Mouse (Mus musculus) liver, postnatal 0 days (tissue): ENCODE results near the gene Nin. TPM values are rescaled to one million over a fixed set of nuclear protein-coding genes. Genes with fewer than 3 reads are reported as not detected.

Source experiments
- ATAC-seq: fragments of 200-750 bp; cut with Nextera tagmentation; 2 replicates; pipeline ENCODE4 v1.8.0; 2017; ENCODE audit warnings: mild to moderate bottlenecking, moderate library complexity
- DNase-seq: peaks from one replicate; pipeline ENCODE4 v3.0.0-alpha.2; 2016
- H3K27ac ChIP-seq: fragments of 300-500 bp; sonication (generic); 2 replicates; pipeline ENCODE4 v1.5.1; 2014; ENCODE audit warnings: antibody characterized with exemption, moderate library complexity, mild to moderate bottlenecking, low read depth
- H3K27me3 ChIP-seq: fragments of 300-500 bp; sonication (generic); 2 replicates; pipeline ENCODE4 v1.6.1; 2014; ENCODE audit warnings: low read length, control low read depth, mixed read lengths; ENCODE audit not compliant: insufficient read depth
- H3K36me3 ChIP-seq: fragments of 300-500 bp; sonication (generic); replicated peaks from 2 replicates; pipeline ENCODE4 v1.6.1; 2014; ENCODE audit warnings: mild to moderate bottlenecking, control low read depth, low read length, moderate library complexity, mixed read lengths; ENCODE audit not compliant: insufficient read depth
- H3K4me1 ChIP-seq: fragments of 300-500 bp; sonication (generic); 2 replicates; pipeline ENCODE4 v1.6.1; 2014; ENCODE audit warnings: antibody characterized with exemption, mild to moderate bottlenecking, control low read depth; ENCODE audit not compliant: insufficient read depth
- H3K4me2 ChIP-seq: fragments of 300-500 bp; sonication (generic); 2 replicates; pipeline ENCODE4 v1.6.1; 2014; ENCODE audit warnings: low read depth, mild to moderate bottlenecking, low read length, moderate library complexity, mixed read lengths
- H3K4me3 ChIP-seq: fragments of 300-500 bp; sonication (generic); 2 replicates; pipeline ENCODE4 v1.5.1; 2014; ENCODE audit warnings: low read depth, low read length
- H3K9ac ChIP-seq: fragments of 300-500 bp; sonication (generic); replicated peaks from 2 replicates; pipeline ENCODE4 v1.6.1; 2014; ENCODE audit warnings: mild to moderate bottlenecking, moderate library complexity
- H3K9me3 ChIP-seq: fragments of 300-500 bp; sonication (generic); 2 replicates; pipeline ENCODE4 v1.6.1; 2016; ENCODE audit warnings: mild to moderate bottlenecking, control low read depth, low read length, mixed read lengths
- CTCF ChIP-seq: sonication (generic); IDR thresholded peaks from 2 replicates; pipeline ENCODE4 v1.5.1; 2016; ENCODE audit warnings: antibody characterized with exemption, low read depth
- EP300 ChIP-seq: IDR thresholded peaks from 2 replicates; pipeline ENCODE4 v1.6.1; 2016; ENCODE audit warnings: antibody characterized with exemption, low read depth, mild to moderate bottlenecking
- WGBS: fragments of 180-500 bp; shearing (Covaris S2); extraction: QIAGEN DNeasy Blood & Tissue Kit; methylation state at CpG from one replicate; pipeline ENCODE4 v1.1.7; 2014; ENCODE audit not compliant: insufficient replicate concordance; 5-methylcytosine and 5-hydroxymethylcytosine counted together
- polyA plus RNA-seq: library from polyadenylated mRNA; unstranded; fragments of >200 nt; fragmentation: Nextera tagmentation; extraction: Ambion mirVana; gene quantifications from 2 replicates; pipeline ENCODE4 v1.2.1, GENCODE M21; 2015

The Nin gene
- polyA plus RNA-seq, 1 experiment from 2014 or later, result 2.9 TPM

DNA sequence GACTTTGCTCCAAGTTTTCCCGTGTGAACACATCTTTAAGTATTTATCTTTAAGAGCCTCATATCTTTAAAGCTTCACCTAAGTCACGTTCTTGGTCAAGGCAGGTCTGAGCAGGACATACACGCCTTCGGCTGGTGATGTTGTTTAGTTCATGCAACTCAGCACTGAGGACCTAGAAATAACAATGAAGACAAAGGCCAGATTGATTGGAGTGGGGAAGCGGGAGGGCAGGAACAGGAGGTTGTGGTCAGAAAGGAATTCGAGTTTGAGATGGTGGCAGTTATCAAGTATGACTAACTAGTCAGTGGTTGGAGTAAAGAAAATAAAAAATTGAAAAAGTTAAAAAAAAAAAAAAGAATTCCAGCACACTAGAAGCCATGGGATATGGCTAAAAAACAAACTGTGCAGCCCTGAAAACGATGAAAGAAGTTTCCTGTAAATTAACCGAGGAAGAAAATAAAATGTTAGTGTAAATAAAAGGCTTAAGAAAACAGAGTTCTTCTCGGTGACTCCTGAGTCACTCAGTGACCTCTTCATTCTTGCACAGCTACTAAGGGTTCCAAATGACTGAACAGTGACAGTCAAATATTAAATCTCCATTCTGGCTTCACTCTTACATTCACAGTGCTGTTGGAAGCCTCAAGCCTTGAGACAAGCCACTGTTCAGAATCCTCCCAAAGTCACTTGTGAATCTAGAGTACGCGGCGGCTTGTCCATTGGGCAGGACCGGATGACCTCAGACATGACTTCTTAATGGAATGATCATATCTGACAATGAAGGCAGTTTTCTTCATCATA is 115.1 kb downstream of the Nin start:
- no peaks in the 10 kb centered on the region for H3K36me3 ChIP-seq
- DNase-seq (no peak), ATAC-seq (no peak)
- H3K4me2 ChIP-seq, result no peak overlapping the region
- H3K27me3 ChIP-seq, result no peaks in the 10 kb centered on the region
- H3K4me1 ChIP-seq, result no peaks in the 10 kb centered on the region
- TF ChIP-seq CTCF (no peak), EP300 (no peak)
- H3K27ac ChIP-seq, result no peak overlapping the region
- H3K9ac ChIP-seq, result no peak overlapping the region
- WGBS, result 61% methylated on average over 13 of the region's 13 CpGs
- no peak overlapping the region for H3K4me3 ChIP-seq
- no peaks in the 10 kb centered on the region for H3K9me3 ChIP-seq

DNA sequence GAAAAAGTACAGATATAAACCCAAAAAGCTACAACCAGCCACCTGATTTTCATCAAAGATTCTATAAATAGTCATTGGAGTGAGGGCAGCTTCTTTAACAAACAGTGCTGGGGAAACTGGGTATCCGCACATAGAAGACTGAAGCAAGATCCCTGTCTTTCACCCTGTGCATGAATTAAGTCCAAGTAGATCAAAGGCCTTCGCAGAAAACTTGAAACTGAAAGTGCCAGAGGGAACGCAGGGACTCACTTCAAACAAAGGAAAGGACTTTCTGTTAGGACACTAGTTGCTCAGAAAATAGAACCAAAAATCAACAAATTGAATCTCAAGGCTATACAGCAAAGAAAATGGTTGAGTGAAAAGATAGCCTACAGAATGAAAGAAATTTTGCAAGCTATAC is 118.1 kb downstream of the Nin start:
- Histone ChIP-seq H3K4me3 (no peak overlapping the region), H3K4me1 (no peaks in the 10 kb centered on the region), H3K9ac (no peak overlapping the region), H3K27me3 (no peaks in the 10 kb centered on the region), H3K27ac (no peak overlapping the region), H3K36me3 (no peaks in the 10 kb centered on the region), H3K4me2 (no peak overlapping the region), H3K9me3 (no peaks in the 10 kb centered on the region)
- ATAC-seq (no peak), DNase-seq (no peak)
- WGBS, result 72% methylated on average over 3 of the region's 3 CpGs
- TF ChIP-seq EP300 (no peak), CTCF (no peak)

GRCm38 (mm10) chr12:69986786-69987497 is 126.6 kb downstream of the Nin start, which contains the start of gene Sav1:
Gene Sav1, minus strand, starts transcription at chr12:69987002.
- Histone ChIP-seq H3K4me1 (peaks cover 15% of the 10 kb centered on the region), H3K9ac (peak within 1 kb of the TSS; percentile 99), H3K36me3 (peaks cover 24% of the 10 kb centered on the region), H3K4me3 (peak within 1 kb of the TSS; percentile 90), H3K4me2 (peak within 1 kb of the TSS; percentile 92), H3K27me3 (no peaks in the 10 kb centered on the region), H3K9me3 (no peaks in the 10 kb centered on the region), H3K27ac (peak within 1 kb of the TSS; percentile 99)
- WGBS, result 2% methylated on average over 84 of the region's 102 CpGs
- TF ChIP-seq EP300 (no peak), CTCF (no peak)
- ATAC-seq (peak; percentile 94), DNase-seq (peak; percentile 93)

GRCm38 (mm10) chr12:69986241-69986762 is 127.2 kb downstream of the Nin start:
- ATAC-seq (peak; percentile 35), DNase-seq (peak; percentile 61)
- Histone ChIP-seq H3K4me2 (peak overlapping the region; percentile 92), H3K4me1 (peaks cover 15% of the 10 kb centered on the region), H3K9ac (peak overlapping the region; percentile 99), H3K36me3 (peaks cover 28% of the 10 kb centered on the region), H3K4me3 (peak overlapping the region; percentile 90), H3K27ac (peak overlapping the region; percentile 99), H3K9me3 (no peaks in the 10 kb centered on the region), H3K27me3 (no peaks in the 10 kb centered on the region)
- no peak for TF ChIP-seq EP300
- no peak for TF ChIP-seq CTCF
- WGBS, result under 1% methylated on average over 35 of the region's 36 CpGs

DNA sequence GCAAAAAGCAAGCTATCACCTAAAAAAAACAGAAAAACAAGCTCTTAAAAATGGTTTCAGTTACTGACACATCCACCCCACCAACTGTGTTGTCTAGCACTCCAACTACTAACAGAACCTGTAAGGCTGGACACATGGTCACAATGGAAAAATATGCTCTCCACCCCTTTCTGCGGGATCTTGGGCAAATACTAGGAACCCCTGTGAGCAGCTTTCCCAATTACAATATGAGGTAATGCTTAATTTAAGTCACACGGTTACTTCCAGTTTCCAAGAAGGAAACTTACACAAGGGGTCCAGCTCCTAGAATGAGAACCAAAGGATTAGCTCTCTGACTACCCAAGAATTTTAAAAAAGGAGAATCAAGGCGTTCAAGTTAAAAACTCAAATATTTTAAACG is 128.0 kb downstream of the Nin start:
- peak overlapping the region; percentile 90 for H3K4me3 ChIP-seq
- DNase-seq (no peak), ATAC-seq (no peak)
- WGBS, result 25% methylated on average over 4 of the region's 4 CpGs
- no peaks in the 10 kb centered on the region for H3K9me3 ChIP-seq
- H3K36me3 ChIP-seq, result peaks cover 31% of the 10 kb centered on the region
- peaks cover 18% of the 10 kb centered on the region for H3K4me1 ChIP-seq
- no peaks in the 10 kb centered on the region for H3K27me3 ChIP-seq
- peak overlapping the region; percentile 99 for H3K27ac ChIP-seq
- 0 out of 2 replicates have a peak, but pooled peaks have one; percentile 10 for TF ChIP-seq EP300
- TF ChIP-seq CTCF, result no peak
- peak overlapping the region; percentile 99 for H3K9ac ChIP-seq
- peak overlapping the region; percentile 92 for H3K4me2 ChIP-seq

DNA sequence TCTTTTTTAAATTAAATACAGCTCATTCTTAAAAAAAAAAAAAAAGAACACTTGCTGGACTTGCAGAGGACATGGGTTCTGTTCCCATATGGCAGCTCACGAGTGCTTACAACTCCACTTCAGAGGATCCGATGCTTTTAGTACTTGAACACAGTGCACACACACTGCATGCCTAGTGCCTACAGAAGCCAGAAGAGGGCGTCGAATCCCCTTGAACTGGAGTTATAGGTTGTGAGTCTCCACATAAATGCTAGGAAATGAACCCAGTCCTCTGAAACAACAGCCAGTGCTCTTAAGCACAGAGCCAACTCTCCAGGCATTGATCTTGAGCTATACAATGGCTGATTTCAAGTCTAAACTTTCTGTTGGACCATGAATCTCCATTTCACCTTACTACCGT is 130.6 kb downstream of the Nin start:
- Histone ChIP-seq H3K27me3 (no peaks in the 10 kb centered on the region), H3K9me3 (no peaks in the 10 kb centered on the region), H3K4me3 (no peak overlapping the region), H3K4me1 (peaks cover 21% of the 10 kb centered on the region), H3K27ac (no peak overlapping the region), H3K4me2 (no peak overlapping the region), H3K36me3 (peaks cover 40% of the 10 kb centered on the region), H3K9ac (no peak overlapping the region)
- WGBS, result 73% methylated on average over 5 of the region's 5 CpGs
- ATAC-seq (no peak), DNase-seq (no peak)
- peak; percentile 54 for TF ChIP-seq CTCF
- no peak for TF ChIP-seq EP300
